Mouse (Mus musculus) erythroblast, embryonic 14.5 days (primary cell): ENCODE measurements around the gene Wfdc18. TPM values are rescaled to one million over a fixed set of nuclear protein-coding genes. Genes with fewer than 3 reads are reported as not detected.

ENCODE experiments used
- H3K27me3 ChIP-seq: 2 replicates; pipeline ENCODE4 v1.6.1; 2012; ENCODE audit warnings: inconsistent platforms; ENCODE audit not compliant: control insufficient read depth
- H3K36me3 ChIP-seq: 2 replicates; pipeline ENCODE4 v1.6.1; 2012; ENCODE audit warnings: mild to moderate bottlenecking, inconsistent platforms; ENCODE audit not compliant: control insufficient read depth
- H3K4me1 ChIP-seq: 2 replicates; pipeline ENCODE4 v1.6.1; 2012; ENCODE audit warnings: inconsistent platforms; ENCODE audit not compliant: control insufficient read depth
- H3K4me3 ChIP-seq: replicated peaks from 2 replicates; pipeline ENCODE3; 2012; ENCODE audit warnings: moderate library complexity, mild to moderate bottlenecking, inconsistent platforms
- H3K9me3 ChIP-seq: 2 replicates; pipeline ENCODE4 v1.6.1; 2012; ENCODE audit warnings: low read length, inconsistent platforms, mixed read lengths; ENCODE audit not compliant: control insufficient read depth
- GATA1 ChIP-seq: IDR thresholded peaks from 2 replicates; pipeline ENCODE4 v1.6.1; 2012; ENCODE audit warnings: low read length, inconsistent platforms, mixed read lengths
- TAL1 ChIP-seq: IDR thresholded peaks from 3 replicates; pipeline ENCODE4 v1.6.1; 2012; ENCODE audit warnings: low read length, inconsistent platforms, mixed read lengths
- polyA plus RNA-seq: library from polyadenylated mRNA; stranded (reverse); fragments of >175 nt; gene quantifications from 2 replicates; pipeline ENCODE4 v1.2.3, GENCODE M21; 2012

Gene Wfdc18
- polyA plus RNA-seq, 1 experiment: not detected

DNA sequence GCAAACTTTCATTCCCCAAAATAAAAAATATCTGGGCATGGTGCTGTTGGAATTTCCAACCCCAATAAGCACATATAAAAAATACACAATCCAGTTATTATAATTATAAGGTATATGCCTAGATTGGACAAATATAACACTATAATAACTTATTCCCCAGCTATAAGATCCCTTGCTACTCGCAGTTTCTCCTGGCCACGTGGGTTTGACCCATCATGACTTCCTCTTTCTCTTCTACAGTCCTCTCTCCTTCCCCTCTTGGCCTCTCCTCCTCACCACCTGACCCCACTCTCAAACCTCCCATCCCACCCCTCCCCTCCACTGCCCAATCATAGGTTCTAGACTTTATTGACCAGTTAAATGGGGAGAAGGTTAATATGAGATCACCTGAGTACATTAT, 5.1 kb downstream of the Wfdc18 start:
- TF ChIP-seq TAL1 (no peak), GATA1 (no peak)
- H3K36me3 ChIP-seq: no peaks in the 10 kb centered on the region
- no peak overlapping the region for H3K4me3 ChIP-seq
- no peaks in the 10 kb centered on the region for H3K9me3 ChIP-seq
- no peaks in the 10 kb centered on the region for H3K27me3 ChIP-seq
- H3K4me1 ChIP-seq: no peaks in the 10 kb centered on the region

DNA sequence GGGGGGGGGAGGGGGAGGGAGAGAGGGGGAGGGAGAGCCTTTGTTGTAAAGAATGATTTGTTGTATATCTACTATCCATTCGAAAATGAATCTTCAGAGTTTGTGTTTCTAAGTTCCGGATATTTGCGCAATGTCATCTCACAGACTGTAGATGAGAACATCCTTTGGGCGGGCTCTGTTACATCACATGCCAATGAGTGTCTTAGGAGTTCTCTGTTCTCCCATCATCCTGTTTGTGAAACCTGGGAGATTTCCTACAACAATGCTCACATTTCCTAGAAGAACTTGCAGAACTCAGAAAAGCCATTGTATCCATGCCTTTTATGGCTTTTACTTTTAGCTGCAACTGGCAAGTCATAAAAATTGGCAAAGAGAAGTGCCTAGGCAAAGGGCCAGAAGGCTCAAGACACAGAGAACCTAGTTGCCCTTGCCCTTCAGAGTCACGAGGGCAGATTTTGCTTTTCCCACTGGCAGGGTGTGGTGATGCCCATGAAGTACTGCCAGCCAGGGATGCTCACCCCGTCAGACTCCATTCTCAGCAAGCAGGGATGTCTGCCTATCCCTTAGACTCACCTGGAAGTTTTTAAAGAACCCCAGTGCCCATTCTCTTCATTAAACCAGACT, 8.3 kb downstream of the Wfdc18 start:
- Histone ChIP-seq H3K27me3 (no peaks in the 10 kb centered on the region), H3K36me3 (no peaks in the 10 kb centered on the region), H3K4me1 (no peaks in the 10 kb centered on the region), H3K9me3 (no peaks in the 10 kb centered on the region), H3K4me3 (no peak overlapping the region)
- TF ChIP-seq GATA1: no peak
- TF ChIP-seq TAL1: no peak

DNA sequence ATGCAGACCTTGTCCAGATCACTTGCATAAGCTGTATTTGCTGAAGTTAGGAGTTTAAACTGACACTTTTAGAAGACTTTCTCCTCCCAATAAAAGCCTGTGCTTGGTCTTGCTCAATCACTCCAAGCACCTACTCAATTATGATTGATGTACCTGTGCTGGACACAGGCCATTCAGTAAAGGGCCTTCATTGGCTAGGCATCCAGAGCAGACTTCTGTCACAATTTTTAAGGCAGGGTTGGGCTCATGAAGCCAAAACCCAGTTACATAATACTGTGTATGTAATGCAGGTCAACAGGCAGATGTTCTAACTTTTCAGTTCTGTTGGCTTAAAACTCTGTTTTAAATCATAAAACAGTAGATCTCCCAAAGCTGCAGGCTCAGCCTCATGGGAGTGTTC, 12.0 kb downstream of the Wfdc18 start:
- no peak overlapping the region for H3K4me3 ChIP-seq
- no peak for TF ChIP-seq GATA1
- no peak for TF ChIP-seq TAL1
- H3K4me1 ChIP-seq: no peaks in the 10 kb centered on the region
- H3K27me3 ChIP-seq: no peaks in the 10 kb centered on the region
- no peaks in the 10 kb centered on the region for H3K36me3 ChIP-seq
- H3K9me3 ChIP-seq: no peaks in the 10 kb centered on the region

DNA sequence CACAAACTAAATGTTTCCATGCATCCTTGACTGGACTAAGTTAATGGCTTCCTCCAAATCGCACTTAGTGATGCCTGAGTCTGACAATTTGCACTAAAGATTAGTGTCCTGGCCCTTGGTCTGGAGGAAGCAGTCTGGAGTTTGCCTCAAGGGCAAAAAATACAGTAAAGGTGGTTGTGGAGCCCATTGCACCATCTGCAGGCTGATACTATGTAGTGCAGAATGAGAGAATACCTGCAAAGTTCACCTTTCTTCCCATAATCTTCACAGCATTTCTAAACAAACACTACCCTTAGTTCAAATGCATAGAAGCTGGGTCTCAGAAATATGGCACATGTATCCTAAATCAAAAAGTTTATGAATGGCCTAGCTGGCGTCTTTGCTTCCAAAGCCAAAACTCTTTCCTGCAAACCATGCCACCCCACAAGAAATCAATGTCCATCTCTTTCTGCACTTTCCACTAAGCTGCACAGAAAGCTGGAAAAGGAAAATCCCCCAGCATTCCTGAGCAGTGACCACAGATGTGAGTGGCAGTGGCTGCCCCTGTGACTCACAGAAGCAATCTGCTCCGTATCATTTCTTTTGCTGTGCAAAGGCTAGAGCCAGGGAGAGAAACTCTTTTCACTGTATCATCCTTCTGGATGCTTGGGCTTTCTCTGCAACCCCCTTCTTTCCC, 20.1 kb downstream of the Wfdc18 start:
- H3K4me3 ChIP-seq: no peak overlapping the region
- H3K4me1 ChIP-seq: no peaks in the 10 kb centered on the region
- no peaks in the 10 kb centered on the region for H3K27me3 ChIP-seq
- TF ChIP-seq GATA1 (no peak), TAL1 (no peak)
- H3K36me3 ChIP-seq: no peaks in the 10 kb centered on the region
- H3K9me3 ChIP-seq: no peaks in the 10 kb centered on the region

DNA sequence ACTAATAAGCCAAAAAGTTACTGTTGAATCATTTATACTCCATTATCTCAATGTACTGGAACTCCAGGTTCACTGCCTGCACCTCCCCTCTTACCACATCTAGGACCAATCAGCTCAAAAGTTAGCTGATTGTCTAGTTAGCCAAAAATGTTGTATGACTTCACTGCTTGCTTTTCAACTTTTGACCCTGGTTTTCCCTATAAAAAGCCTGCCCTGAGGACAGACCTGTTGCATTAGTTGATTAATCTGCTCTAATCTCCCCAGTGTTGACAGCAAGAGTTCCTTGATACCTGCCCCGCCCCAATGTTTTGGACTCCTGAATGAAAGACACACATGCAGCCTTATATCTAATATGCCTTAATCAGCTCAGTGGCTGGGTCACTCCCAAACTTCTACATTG, 22.3 kb downstream of the Wfdc18 start:
- Histone ChIP-seq H3K36me3 (no peaks in the 10 kb centered on the region), H3K4me1 (no peaks in the 10 kb centered on the region), H3K9me3 (no peaks in the 10 kb centered on the region), H3K4me3 (no peak overlapping the region), H3K27me3 (no peaks in the 10 kb centered on the region)
- TF ChIP-seq GATA1 (no peak), TAL1 (no peak)

DNA sequence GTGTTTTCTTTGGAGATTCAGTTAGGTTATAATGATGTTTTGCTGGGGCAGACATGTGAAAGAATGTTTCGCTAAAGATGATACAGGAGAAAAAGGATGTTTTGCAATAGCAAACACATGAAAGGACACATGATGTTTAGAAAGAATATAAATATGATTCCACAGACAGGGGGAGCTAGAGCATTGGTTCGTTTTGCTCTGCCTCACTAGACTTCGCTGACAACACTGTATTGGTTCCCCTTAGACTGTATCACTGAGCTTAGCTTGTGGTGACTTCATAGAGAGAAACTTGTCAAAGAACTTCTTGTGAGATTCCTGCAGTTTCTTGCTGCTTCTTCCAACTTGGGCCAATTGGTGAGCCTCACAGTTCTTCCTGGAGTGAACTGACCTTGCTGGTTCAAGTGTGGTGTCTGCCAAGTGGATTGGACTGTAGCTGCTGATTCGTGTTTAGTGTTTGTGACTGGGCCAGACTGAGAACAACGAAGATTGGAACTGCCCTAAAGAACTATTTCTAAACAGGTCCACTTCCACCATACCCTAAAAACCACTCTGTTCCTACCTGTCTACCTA, 24.3 kb downstream of the Wfdc18 start:
- H3K36me3 ChIP-seq: no peaks in the 10 kb centered on the region
- H3K4me1 ChIP-seq: no peaks in the 10 kb centered on the region
- H3K27me3 ChIP-seq: no peaks in the 10 kb centered on the region
- no peak overlapping the region for H3K4me3 ChIP-seq
- H3K9me3 ChIP-seq: no peaks in the 10 kb centered on the region
- no peak for TF ChIP-seq TAL1
- TF ChIP-seq GATA1: no peak

DNA sequence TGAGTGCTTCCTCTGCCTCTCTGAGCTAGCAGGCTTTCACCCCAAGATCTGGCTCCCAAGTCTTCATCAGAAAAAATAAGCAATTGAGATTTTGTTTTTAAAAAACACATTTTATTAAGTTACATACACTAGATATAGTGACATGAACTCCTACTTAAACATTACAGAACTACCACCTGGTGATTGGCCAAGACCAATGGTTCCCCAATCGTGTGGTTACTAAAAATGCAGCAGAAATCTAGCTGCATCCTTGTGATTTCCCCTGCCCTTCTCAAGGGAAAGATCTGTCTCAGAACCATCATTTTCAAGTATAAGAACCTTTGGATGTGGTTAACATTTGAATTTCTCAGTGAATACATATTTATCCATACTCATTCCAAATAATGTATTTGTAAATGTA, 25.4 kb downstream of the Wfdc18 start:
- Histone ChIP-seq H3K4me3 (no peak overlapping the region), H3K27me3 (no peaks in the 10 kb centered on the region), H3K36me3 (no peaks in the 10 kb centered on the region), H3K4me1 (no peaks in the 10 kb centered on the region), H3K9me3 (no peaks in the 10 kb centered on the region)
- TF ChIP-seq TAL1 (no peak), GATA1 (no peak)

DNA sequence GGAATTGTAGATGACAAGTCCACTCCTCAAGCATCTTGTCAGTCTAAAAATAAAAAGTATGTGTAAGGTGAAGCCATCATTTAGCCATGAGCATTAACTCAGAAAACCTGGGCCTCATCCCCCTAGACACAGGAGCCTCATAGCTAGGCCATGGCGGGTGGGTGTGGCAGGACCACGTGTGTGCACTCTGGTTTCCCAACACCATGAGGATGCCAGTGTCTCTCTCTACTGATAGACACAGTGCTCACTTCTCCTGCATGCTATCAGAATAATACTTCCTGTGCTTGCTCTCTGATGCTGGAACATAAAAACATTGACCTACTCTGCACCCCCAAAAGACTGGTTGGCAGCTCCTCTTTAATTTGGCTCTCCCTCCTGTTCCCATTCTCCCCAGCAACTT, 27.1 kb downstream of the Wfdc18 start:
- Histone ChIP-seq H3K4me3 (no peak overlapping the region), H3K9me3 (no peaks in the 10 kb centered on the region), H3K27me3 (no peaks in the 10 kb centered on the region), H3K4me1 (no peaks in the 10 kb centered on the region), H3K36me3 (no peaks in the 10 kb centered on the region)
- no peak for TF ChIP-seq GATA1
- no peak for TF ChIP-seq TAL1

DNA sequence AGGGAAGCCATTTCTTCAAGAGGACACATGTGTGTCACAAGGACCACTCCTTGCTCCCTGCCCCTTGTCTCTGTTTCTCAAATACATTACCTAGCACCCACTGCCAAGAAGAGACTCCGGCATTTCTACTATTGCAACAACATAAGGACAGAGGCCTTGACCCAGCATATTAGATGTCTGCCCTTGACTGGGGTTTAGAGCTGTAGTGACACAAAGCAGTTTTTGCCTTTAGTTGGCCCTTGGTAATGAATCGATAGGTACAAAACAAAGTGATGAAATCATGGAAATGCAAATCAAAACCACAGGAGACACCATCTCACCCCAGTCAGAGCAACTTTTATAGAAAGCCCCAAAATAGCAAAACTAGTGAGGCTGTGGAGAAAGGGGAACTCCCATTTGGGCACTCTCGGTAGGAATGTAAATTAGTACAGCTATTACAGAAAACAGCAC, 28.3 kb downstream of the Wfdc18 start:
- no peak for TF ChIP-seq TAL1
- TF ChIP-seq GATA1: no peak
- H3K27me3 ChIP-seq: no peaks in the 10 kb centered on the region
- no peak overlapping the region for H3K4me3 ChIP-seq
- no peaks in the 10 kb centered on the region for H3K4me1 ChIP-seq
- H3K9me3 ChIP-seq: no peaks in the 10 kb centered on the region
- H3K36me3 ChIP-seq: no peaks in the 10 kb centered on the region
